Mouse (Mus musculus) megakaryocyte, embryonic 14.5 days (primary cell): Measurements from ENCODE around the gene S100z.

Source experiments
- FLI1 ChIP-seq: IDR thresholded peaks from 2 replicates; pipeline ENCODE4 v1.6.1; 2012; ENCODE audit warnings: low read length, inconsistent platforms, mixed read lengths
- GATA1 ChIP-seq: IDR thresholded peaks from 3 replicates; pipeline ENCODE4 v1.6.1; 2012; ENCODE audit warnings: mixed read lengths, low read length, inconsistent platforms, borderline replicate concordance

DNA sequence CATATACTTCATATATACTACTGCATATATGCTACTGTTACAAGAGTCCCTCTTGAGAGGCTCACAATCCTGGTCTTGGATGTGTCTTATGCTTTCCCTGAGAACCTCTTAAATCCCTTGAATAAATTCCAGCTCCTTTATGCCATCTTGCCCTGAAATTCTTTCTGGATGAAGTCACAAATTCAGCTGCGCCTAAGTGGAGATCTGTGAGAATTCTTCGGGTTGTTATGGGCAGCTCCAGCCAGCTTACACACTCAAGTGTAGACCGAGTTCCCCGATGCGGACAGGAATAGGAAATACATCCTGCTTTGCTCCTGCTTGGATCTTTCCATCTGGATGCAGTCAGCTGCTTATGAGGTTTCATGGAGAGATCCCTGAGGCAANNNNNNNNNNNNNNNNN, 6.1 kb upstream of the S100z start:
- TF ChIP-seq FLI1 (no peak), GATA1 (no peak)
